Mouse (Mus musculus): ENCODE results near the gene Olfr713. TPM values are rescaled to one million over a fixed set of nuclear protein-coding genes. Genes with fewer than 3 reads are reported as not detected.

Gene Olfr713
- polyA plus RNA-seq, 1 experiment from 2014 or later: not detected

DNA sequence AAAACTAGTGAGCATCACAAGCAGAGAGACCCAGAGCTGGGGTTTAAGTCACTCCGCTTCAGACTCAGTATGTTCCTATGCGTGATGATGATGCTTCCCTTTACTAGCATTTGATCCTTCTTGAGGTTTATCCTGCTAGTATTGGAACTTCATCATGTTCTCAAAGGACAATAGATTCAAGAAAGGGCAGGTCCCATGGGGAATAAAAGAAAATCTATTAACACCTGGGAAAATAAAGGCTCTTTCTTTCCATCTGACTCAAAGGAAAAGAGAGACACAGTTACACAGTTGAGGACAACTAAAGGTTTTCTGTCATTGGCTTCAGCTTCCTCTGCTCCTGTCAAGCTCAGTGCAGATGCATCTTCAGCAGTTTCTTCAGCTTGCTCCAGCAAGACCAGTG lies 39.7 kb downstream of the Olfr713 start, which contains the start of gene Olfr714:
Gene Olfr714, plus strand, starts transcription at position 301 of the 400 bp plus-strand sequence.
- Histone ChIP-seq H3K4me1 (ENCODE audit: control insufficient read depth, insufficient read depth, low read length) (no peaks in the 10 kb centered on the region), H3K4me3 (ENCODE audit: low read length) (no peak within 1 kb of the TSS), H3K36me3 (ENCODE audit: control insufficient read depth, insufficient read depth, low read length) (no peaks in the 10 kb centered on the region), H3K4me2 (ENCODE audit: low read depth, low read length) (no peak within 1 kb of the TSS), H3K9ac (ENCODE audit: low read depth, low read length) (no peak within 1 kb of the TSS), H3K27me3 (replicated peaks; ENCODE audit: control insufficient read depth, insufficient read depth, low read length) (no peaks in the 10 kb centered on the region), H3K27ac (ENCODE audit: low read length) (no peak within 1 kb of the TSS), H3K9me3 (ENCODE audit: control insufficient read depth, low read length) (no peaks in the 10 kb centered on the region)
- 96% methylated on average over 2 of the region's 2 CpGs for WGBS
- ATAC-seq: no peak

Other genes with a start within 250 kb of the Olfr713 start
- gene Olfr699, start 238.0 kb upstream of the Olfr713 start, polyA plus RNA-seq (2015; fragmentation: Nextera tagmentation; extraction: Ambion mirVana): not detected in 2 replicates
- gene Olfr700, start 222.3 kb upstream of the Olfr713 start, polyA plus RNA-seq (2015; fragmentation: Nextera tagmentation; extraction: Ambion mirVana): not detected in 2 replicates
- gene Olfr701, start 217.0 kb upstream of the Olfr713 start, polyA plus RNA-seq (2015; fragmentation: Nextera tagmentation; extraction: Ambion mirVana): not detected in 2 replicates
- gene Olfr702, start 197.3 kb upstream of the Olfr713 start, polyA plus RNA-seq (2015; fragmentation: Nextera tagmentation; extraction: Ambion mirVana): not detected in 2 replicates
- gene Olfr703, start 187.8 kb upstream of the Olfr713 start, polyA plus RNA-seq (2015; fragmentation: Nextera tagmentation; extraction: Ambion mirVana): not detected in 2 replicates
- gene Olfr704, start 168.0 kb upstream of the Olfr713 start, polyA plus RNA-seq (2015; fragmentation: Nextera tagmentation; extraction: Ambion mirVana): not detected in 2 replicates
- gene Olfr705, start 154.3 kb upstream of the Olfr713 start, polyA plus RNA-seq (2015; fragmentation: Nextera tagmentation; extraction: Ambion mirVana): not detected in 2 replicates
- not detected in 2 replicates for gene Olfr706, start 143.0 kb upstream of the Olfr713 start, polyA plus RNA-seq (2015; fragmentation: Nextera tagmentation; extraction: Ambion mirVana)
- not detected in 2 replicates for gene Olfr707, start 129.9 kb upstream of the Olfr713 start, polyA plus RNA-seq (2015; fragmentation: Nextera tagmentation; extraction: Ambion mirVana)
- gene Olfr1532-ps1, start 123.2 kb upstream of the Olfr713 start, polyA plus RNA-seq (2015; fragmentation: Nextera tagmentation; extraction: Ambion mirVana): not detected in 2 replicates
- gene Olfr709-ps1, start 99.0 kb upstream of the Olfr713 start, polyA plus RNA-seq (2015; fragmentation: Nextera tagmentation; extraction: Ambion mirVana): not detected in 2 replicates
- gene Olfr710, start 82.9 kb upstream of the Olfr713 start, polyA plus RNA-seq (2015; fragmentation: Nextera tagmentation; extraction: Ambion mirVana): not detected in 2 replicates
- not detected in 2 replicates for gene Olfr6, start 67.2 kb upstream of the Olfr713 start, polyA plus RNA-seq (2015; fragmentation: Nextera tagmentation; extraction: Ambion mirVana)
- not detected in 2 replicates for gene Olfr711, start 55.7 kb upstream of the Olfr713 start, polyA plus RNA-seq (2015; fragmentation: Nextera tagmentation; extraction: Ambion mirVana)
- gene Olfr2, start 25.1 kb upstream of the Olfr713 start, polyA plus RNA-seq (2015; fragmentation: Nextera tagmentation; extraction: Ambion mirVana): not detected in 2 replicates
- not detected in 2 replicates for gene Olfr714, start 39.8 kb downstream of the Olfr713 start, polyA plus RNA-seq (2015; fragmentation: Nextera tagmentation; extraction: Ambion mirVana)
- gene Olfr17, start 62.0 kb downstream of the Olfr713 start, polyA plus RNA-seq (2015; fragmentation: Nextera tagmentation; extraction: Ambion mirVana): not detected in 2 replicates
- not detected in 2 replicates for gene Olfr715b, start 79.2 kb downstream of the Olfr713 start, polyA plus RNA-seq (2015; fragmentation: Nextera tagmentation; extraction: Ambion mirVana)
- gene Olfr715, start 99.9 kb downstream of the Olfr713 start, polyA plus RNA-seq (2015; fragmentation: Nextera tagmentation; extraction: Ambion mirVana): not detected in 2 replicates
- not detected in 2 replicates for gene Olfr716, start 107.2 kb downstream of the Olfr713 start, polyA plus RNA-seq (2015; fragmentation: Nextera tagmentation; extraction: Ambion mirVana)
- not detected in 2 replicates for gene Nlrp14, start 135.8 kb downstream of the Olfr713 start, polyA plus RNA-seq (2015; fragmentation: Nextera tagmentation; extraction: Ambion mirVana)
- gene Rbmxl2, start 178.3 kb downstream of the Olfr713 start, polyA plus RNA-seq (2015; fragmentation: Nextera tagmentation; extraction: Ambion mirVana): not detected in 2 replicates